Mouse (Mus musculus) hematopoietic multipotent progenitor cell, adult 10-12 weeks (in vitro differentiated cells): Measurements from ENCODE around the gene Ddah2. TPM values are rescaled to one million over a fixed set of nuclear protein-coding genes. Genes with fewer than 3 reads are reported as not detected.

Source experiments
- polyA plus RNA-seq: library from polyadenylated mRNA; stranded (reverse); fragments of >175 nt; gene quantifications from 2 replicates; pipeline ENCODE4 v1.2.3, GENCODE M21; 2012; ENCODE audit warnings: low replicate concordance

Gene Ddah2
- polyA plus RNA-seq, result 6.4 and 6.5 TPM in 2 replicates

DNA sequence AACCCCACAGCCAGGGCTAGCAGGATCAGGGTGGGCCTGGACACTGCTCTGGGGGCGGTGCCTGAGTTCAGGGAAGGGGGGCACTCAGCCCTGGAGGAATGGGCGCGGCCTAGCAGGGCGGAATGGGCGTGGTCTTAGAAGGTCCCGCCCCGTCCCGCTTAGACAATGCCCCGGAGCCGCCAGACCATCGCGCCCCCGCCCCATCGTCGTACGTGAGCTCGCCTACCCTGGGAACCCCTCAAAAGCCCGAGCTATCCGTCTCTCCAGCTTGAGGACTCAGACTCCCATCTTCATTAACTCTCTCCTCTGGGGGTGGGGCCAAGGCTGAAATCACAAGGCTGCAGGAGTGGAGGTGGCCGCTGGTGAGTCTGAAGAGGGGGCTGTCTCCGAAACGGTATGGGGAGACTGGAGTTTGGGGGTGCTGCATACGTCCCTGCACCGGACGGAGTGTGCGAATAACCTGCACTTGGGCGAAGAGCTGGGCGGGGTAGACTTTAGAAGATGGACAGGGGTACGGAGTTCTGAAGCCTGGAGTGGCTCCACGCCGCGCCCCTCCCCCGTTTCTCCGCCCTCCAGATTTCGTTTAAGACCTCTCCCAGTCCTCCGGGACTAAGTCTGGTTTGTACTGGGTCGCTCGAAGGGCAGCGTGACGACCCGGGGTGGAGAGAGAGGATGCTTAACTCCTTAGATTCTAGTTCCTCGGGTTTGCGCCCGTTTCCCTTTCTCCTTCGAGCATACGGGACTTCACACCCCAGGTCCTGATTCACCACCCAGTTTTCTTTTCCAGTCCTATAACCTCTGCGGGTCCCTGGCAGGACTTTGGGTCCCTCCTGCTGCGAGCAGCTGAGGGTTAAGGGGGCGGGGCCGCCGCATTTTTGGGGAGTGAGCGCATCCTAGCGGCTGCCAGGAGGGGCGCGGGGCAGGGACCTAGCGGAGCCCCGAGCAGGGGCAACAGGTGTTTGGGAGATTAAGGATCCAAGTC lies at the start of gene Ddah2:
Ddah2 (plus strand) TSS at position 125 of the 982 bp plus-strand sequence.

GRCm38 (mm10) chr17:35016376-35016775 lies 42.5 kb upstream of the Ddah2 start, which contains the start of gene Vwa7:
Gene Vwa7, plus strand, starts transcription at chr17:35016579.

DNA sequence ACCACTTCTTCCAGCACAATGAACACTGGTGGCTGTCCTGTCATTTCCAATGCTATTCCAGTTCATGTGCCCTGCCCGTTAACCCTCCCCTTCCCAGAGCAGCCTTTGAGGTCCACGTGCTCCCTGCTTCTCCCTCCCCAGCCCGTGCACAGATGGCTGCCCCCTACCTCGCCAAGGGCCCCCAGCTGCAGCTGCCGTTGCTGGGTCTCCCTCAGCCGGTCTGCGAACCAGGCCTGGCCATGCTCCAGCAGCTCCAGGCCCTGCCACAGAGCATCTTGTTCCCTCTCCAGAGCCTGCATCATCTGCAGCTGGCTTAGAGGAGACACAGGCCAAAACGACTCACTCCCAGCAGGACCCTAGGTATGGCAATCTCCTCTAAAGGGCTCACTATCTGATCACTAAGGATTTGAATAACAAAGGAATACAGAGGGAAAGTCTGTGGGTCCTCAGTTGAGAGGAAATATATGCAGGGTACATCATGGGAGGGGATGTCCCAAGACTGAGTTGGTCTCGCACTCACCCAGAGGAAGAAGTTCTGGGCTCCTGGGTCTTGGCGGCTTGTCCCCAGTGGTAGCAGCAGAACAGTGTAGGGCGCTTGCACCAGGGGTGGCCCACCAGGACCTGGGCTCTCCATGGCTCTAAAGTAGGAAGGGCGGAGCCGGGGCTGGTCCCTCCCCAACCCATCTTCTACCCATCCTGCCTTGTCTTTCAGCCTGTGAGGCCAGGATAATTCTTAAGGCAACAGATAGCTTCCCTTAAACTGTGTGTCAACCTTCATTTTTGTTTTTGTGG lies 31.4 kb upstream of the Ddah2 start, which contains the start of gene Sapcd1:
Sapcd1 (minus strand) TSS at position 740 of the 792 bp plus-strand sequence.

GRCm38 (mm10) chr17:35046681-35047455 lies 12.0 kb upstream of the Ddah2 start, which contains the start of gene Msh5:
Gene Msh5, minus strand, starts transcription at chr17:35046745.

GRCm38 (mm10) chr17:35049561-35050016 lies 9.2 kb upstream of the Ddah2 start, which contains the start of gene Clic1:
Gene Clic1, plus strand, starts transcription at chr17:35049966.

DNA sequence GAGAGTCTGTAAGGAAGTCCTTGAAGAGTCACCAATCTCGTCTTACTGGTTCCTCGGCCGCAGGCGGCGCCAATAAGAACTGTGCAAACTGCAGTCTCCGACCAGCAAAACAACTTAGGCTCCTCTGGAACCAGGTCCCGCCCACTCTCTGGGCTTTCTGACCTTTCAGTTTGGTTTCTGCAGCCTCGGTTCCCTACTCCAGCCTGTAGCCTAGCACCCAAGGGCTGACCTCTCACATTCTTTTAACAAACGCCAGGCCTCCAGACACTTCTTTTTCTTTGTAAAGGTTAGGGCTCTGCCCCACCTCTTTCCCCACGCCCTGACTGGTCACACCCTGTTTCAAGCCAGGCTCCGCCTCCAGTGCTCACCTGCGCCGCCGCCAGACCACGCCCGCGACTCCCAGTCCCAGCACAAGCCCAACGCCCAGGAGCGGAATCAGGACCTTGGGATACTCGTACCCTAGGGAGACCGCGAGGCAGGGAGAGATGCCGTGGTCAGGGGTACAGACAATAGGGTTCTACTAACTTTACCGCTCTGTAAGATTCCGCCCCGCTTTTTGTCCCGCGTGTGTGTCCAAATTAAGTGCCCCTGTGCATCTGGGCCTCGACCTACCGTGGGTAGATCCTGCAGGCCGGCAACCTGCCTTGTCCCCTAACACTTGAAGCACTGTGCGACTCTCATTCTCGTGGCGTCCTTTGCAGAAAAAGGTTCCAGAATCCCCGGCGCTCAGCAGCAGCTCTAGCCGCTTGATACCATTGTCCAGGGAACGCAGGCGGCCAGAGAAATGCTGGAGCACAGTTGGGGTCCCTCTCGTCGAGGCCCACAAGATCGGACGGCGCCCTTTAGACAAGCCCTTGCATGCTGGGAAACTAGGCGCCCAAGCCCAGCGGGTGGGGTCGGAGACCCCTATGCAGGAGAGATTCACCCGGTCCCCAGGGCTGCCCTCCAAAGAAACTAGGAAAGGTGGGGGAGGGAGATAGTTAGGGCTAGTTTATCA lies 6.4 kb downstream of the Ddah2 start, which contains the start of gene Ly6g6c:
Ly6g6c (plus strand) TSS at position 438 of the 997 bp plus-strand sequence.

GRCm38 (mm10) chr17:35066084-35066483 lies 7.2 kb downstream of the Ddah2 start, which contains the start of gene Mpig6b:
Gene Mpig6b, minus strand, starts transcription at chr17:35066184.

DNA sequence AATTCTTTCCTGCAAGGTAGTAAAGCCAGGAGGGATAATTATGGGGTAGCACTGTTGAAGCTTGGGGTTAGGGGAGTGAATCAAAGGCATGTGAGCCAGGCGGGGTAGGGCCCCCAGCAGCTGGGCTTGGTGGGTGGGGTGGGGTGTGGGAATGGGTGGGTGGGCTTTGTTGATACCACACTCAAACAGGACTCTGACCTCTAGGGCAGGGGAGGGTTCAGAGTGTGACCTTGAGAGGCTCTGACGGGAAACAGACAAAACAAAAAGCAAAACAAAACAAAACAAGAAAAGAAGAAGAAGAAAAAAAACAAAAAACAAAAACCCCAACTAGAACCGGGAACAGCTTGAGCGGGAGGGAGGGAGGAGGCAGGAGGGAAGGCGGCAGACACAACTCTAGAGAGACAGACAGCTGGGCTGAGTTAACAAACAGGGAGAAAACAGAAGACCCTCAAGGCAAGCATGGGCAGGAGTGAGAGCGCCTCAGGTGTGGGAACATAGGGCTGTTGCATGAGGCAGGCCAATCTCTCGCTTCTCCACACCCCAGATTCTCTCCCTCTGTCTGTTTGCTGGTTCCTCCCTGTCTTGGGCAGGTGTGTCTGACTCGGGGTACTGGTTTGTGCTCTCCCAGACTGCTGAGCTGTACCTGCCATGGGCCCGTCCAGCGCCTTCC lies 17.8 kb downstream of the Ddah2 start, which contains the start of gene Ly6g6e:
Ly6g6e (plus strand) TSS at position 396 of the 670 bp plus-strand sequence.

DNA sequence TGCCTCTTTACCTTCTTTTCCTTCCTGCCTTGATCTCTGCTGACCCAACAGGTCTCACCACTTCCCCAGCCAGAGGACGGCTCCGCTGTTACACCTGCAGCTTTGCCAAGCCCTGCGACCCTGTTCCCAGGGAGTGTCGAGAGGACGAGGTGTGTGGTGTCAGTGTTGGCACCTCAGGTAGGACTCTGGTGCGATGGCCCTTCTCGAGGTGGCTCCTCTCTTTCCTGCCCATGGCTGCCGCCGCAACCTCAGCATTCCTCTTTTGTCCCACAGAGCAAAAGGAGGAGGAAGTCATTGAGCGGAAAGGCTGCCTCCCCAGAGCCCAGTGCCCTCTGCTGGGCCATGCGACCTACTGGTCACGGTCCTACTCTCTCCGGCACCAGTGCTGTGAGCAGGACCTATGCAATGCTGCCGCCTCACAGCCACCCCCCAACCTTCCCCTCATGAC lies 19.0 kb downstream of the Ddah2 start, which contains the start of gene Ly6g6d:
Ly6g6d (minus strand) TSS at position 280 of the 448 bp plus-strand sequence.

DNA sequence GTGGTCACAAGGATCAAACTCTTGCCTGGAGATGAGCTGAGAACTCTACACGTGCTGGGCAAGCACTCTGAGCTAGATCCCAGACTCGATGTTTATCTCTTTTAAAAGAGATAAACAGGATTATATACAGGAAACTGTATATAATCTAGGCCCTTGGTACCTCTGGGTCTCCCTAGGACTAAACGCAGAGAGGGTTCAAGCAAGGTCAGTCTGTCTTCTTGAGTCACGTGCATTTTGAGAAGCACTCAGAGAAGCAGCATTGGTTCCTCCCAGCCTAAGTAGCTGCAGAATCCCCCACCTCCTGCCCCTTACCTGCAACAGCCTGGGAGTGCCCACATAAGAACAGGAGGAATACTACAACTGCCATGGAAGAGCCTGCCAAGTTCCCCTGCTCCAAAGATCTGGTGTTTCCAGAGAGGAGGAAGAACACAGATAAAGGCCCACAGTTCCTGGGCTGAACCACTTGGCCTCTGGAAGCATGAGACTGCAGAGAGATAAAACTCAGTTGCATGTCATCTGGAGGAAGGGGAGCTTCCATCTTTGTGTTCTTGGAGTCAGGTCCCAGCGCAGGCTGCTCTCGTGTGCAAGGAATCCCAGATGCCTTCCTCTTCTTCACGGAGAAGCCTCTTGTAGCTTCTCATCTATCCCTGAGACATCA lies 26.5 kb downstream of the Ddah2 start, which contains the start of gene Ly6g6f:
Ly6g6f (minus strand) TSS at position 403 of the 658 bp plus-strand sequence.

GRCm38 (mm10) chr17:35088825-35089644 lies 30.2 kb downstream of the Ddah2 start, which contains the start of gene Abhd16a:
Gene Abhd16a, plus strand, starts transcription at chr17:35089263.

DNA sequence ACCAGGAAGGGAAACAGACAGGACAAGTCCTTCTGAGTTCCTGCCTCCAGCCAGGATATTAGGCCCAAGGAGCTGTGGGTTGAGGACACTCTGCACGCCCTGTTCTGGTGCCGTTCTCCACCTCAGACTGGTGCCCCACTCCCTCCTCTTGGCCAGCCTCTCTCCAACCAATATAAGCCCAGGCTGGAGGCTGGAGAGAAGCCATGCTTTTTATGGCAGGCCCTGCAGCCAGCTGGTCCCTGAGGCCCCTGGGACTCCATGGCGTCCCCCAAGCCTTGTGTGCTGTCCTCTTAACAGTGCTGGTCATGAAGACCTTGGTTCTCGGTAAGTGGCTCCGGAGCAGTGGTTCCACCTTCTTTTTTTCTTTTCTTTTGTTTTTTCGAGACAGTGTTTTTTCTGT lies 49.3 kb downstream of the Ddah2 start, which contains the start of gene Ly6g5c:
Ly6g5c (plus strand) TSS at position 183 of the 400 bp plus-strand sequence.

Other genes starting within 250 kb of the Ddah2 start
- gene Stk19, start 222.1 kb upstream of the Ddah2 start, polyA plus RNA-seq, result 35.1 and 41.2 TPM in 2 replicates
- gene Dxo, start 222.0 kb upstream of the Ddah2 start, polyA plus RNA-seq, result 64.7 and 107 TPM in 2 replicates
- gene Skiv2l, start 208.8 kb upstream of the Ddah2 start, polyA plus RNA-seq, result 73.9 and 94.6 TPM in 2 replicates
- gene Nelfe, start 208.6 kb upstream of the Ddah2 start, polyA plus RNA-seq, result 110 and 113 TPM in 2 replicates
- gene Cfb, start 196.5 kb upstream of the Ddah2 start, polyA plus RNA-seq, result 0.42 and 1.0 TPM in 2 replicates
- 12.3 and 13.4 TPM in 2 replicates for gene Zbtb12, start 179.6 kb upstream of the Ddah2 start, polyA plus RNA-seq
- 0.10 TPM in 1 of 2 replicates, not detected in the other for gene Gm20547, start 177.0 kb upstream of the Ddah2 start, polyA plus RNA-seq
- gene C2, start 160.8 kb upstream of the Ddah2 start, polyA plus RNA-seq, result 1.6 and 6.5 TPM in 2 replicates
- 299 and 719 TPM in 2 replicates for gene Ehmt2, start 160.6 kb upstream of the Ddah2 start, polyA plus RNA-seq
- not detected in 2 replicates for gene Slc44a4, start 144.6 kb upstream of the Ddah2 start, polyA plus RNA-seq
- gene Neu1, start 127.8 kb upstream of the Ddah2 start, polyA plus RNA-seq, result 46.6 and 61.8 TPM in 2 replicates
- 3.0 and 6.4 TPM in 2 replicates for gene Hspa1b, start 99.8 kb upstream of the Ddah2 start, polyA plus RNA-seq
- gene Gm20481, start 89.1 kb upstream of the Ddah2 start, polyA plus RNA-seq, result not detected in 2 replicates
- 0.68 and 2.2 TPM in 2 replicates for gene Hspa1a, start 86.9 kb upstream of the Ddah2 start, polyA plus RNA-seq
- not detected in 2 replicates for gene Hspa1l, start 86.3 kb upstream of the Ddah2 start, polyA plus RNA-seq
- 51.7 and 75.3 TPM in 2 replicates for gene Lsm2, start 77.2 kb upstream of the Ddah2 start, polyA plus RNA-seq
- gene Vars, start 58.0 kb upstream of the Ddah2 start, polyA plus RNA-seq, result 768 and 1,214 TPM in 2 replicates
- gene Vwa7, start 42.5 kb upstream of the Ddah2 start, polyA plus RNA-seq, result 0.51 and 1.3 TPM in 2 replicates
- gene Sapcd1, start 31.0 kb upstream of the Ddah2 start, polyA plus RNA-seq, result 93.8 and 249 TPM in 2 replicates
- gene Msh5, start 12.3 kb upstream of the Ddah2 start, polyA plus RNA-seq, result 54.6 and 127 TPM in 2 replicates
- gene Clic1, start 9.1 kb upstream of the Ddah2 start, polyA plus RNA-seq, result 161 and 172 TPM in 2 replicates
- gene Ly6g6c, start 6.4 kb downstream of the Ddah2 start, polyA plus RNA-seq, result 0.17 TPM in 1 of 2 replicates, not detected in the other
- 0.16 and 0.42 TPM in 2 replicates for gene Mpig6b, start 7.1 kb downstream of the Ddah2 start, polyA plus RNA-seq
- gene Ly6g6e, start 17.9 kb downstream of the Ddah2 start, polyA plus RNA-seq, result not detected in 2 replicates
- not detected in 2 replicates for gene Ly6g6d, start 19.0 kb downstream of the Ddah2 start, polyA plus RNA-seq
- not detected in 2 replicates for gene Ly6g6f, start 26.6 kb downstream of the Ddah2 start, polyA plus RNA-seq
- gene Abhd16a, start 30.2 kb downstream of the Ddah2 start, polyA plus RNA-seq, result 115 and 170 TPM in 2 replicates
- gene Ly6g5c, start 49.2 kb downstream of the Ddah2 start, polyA plus RNA-seq, result not detected in 2 replicates
- gene Ly6g5b, start 56.4 kb downstream of the Ddah2 start, polyA plus RNA-seq, result 0.24 and 0.66 TPM in 2 replicates
- gene Gpank1, start 62.4 kb downstream of the Ddah2 start, polyA plus RNA-seq, result 76.2 and 161 TPM in 2 replicates
- 50.0 and 73.9 TPM in 2 replicates for gene Csnk2b, start 63.0 kb downstream of the Ddah2 start, polyA plus RNA-seq
- 21.2 and 21.9 TPM in 2 replicates for gene D17H6S53E, start 67.3 kb downstream of the Ddah2 start, polyA plus RNA-seq
- 0.18 and 0.28 TPM in 2 replicates for gene Apom, start 73.0 kb downstream of the Ddah2 start, polyA plus RNA-seq
- 414 and 841 TPM in 2 replicates for gene Bag6, start 76.1 kb downstream of the Ddah2 start, polyA plus RNA-seq
- 1,121 and 1,280 TPM in 2 replicates for gene Prrc2a, start 105.9 kb downstream of the Ddah2 start, polyA plus RNA-seq
- gene Aif1, start 117.0 kb downstream of the Ddah2 start, polyA plus RNA-seq, result 7.8 and 19.1 TPM in 2 replicates
- gene Lst1, start 129.4 kb downstream of the Ddah2 start, polyA plus RNA-seq, result 28.4 and 125 TPM in 2 replicates
- 883 and 1,534 TPM in 2 replicates for gene Ltb, start 135.4 kb downstream of the Ddah2 start, polyA plus RNA-seq
- gene Tnf, start 143.0 kb downstream of the Ddah2 start, polyA plus RNA-seq, result 8.2 and 10.3 TPM in 2 replicates
- 20.2 and 29.6 TPM in 2 replicates for gene Lta, start 146.3 kb downstream of the Ddah2 start, polyA plus RNA-seq
- not detected in 2 replicates for gene Gm16181, start 161.8 kb downstream of the Ddah2 start, polyA plus RNA-seq
- 2.8 and 6.8 TPM in 2 replicates for gene Atp6v1g2, start 174.6 kb downstream of the Ddah2 start, polyA plus RNA-seq
- 35.2 and 66.9 TPM in 2 replicates for gene Nfkbil1, start 176.8 kb downstream of the Ddah2 start, polyA plus RNA-seq
- gene Ddx39b, start 182.7 kb downstream of the Ddah2 start, polyA plus RNA-seq, result 174 and 194 TPM in 2 replicates
- gene H2-D1, start 203.7 kb downstream of the Ddah2 start, polyA plus RNA-seq, result 496 and 1,202 TPM in 2 replicates